Mouse (Mus musculus): ENCODE measurements around the gene Cypt15. TPM values are rescaled to one million over a fixed set of nuclear protein-coding genes. Genes with fewer than 3 reads are reported as not detected.
"Not testable (repeated sequence)": the region's sequence is repeated elsewhere in the genome, so short reads cannot be mapped to it uniquely, and the experiment has no call there.

The Cypt15 gene
- total RNA-seq (2021), result not detected

- intact Hi-C loops (cut with DNase I); DNase-seq: not testable (repeated sequence)
These were observed at the start of gene Cypt15 for GRCm38 (mm10) chrX:39345967-39346366. TSS of gene Cypt15 (plus strand) at chrX:39346267.

GRCm38 (mm10) chrX:39370932-39371331, 24.9 kb downstream of the Cypt15 start:
- DNase-seq, result no peak
- intact Hi-C loops (cut with DNase I), result no loop called here

- intact Hi-C loops (cut with DNase I), result no loop called here
- DNase-seq, result no peak
These were observed 32.8 kb downstream of the Cypt15 start for GRCm38 (mm10) chrX:39378830-39379229.

GRCm38 (mm10) chrX:39383806-39384205, 37.7 kb downstream of the Cypt15 start:
- no peak for DNase-seq

More at GRCm38 (mm10) chrX:39383806-39384205, 37.7 kb downstream of the Cypt15 start:
- intact Hi-C loops (cut with DNase I), result no loop called here
